Mouse (Mus musculus) bone marrow macrophage, adult 2 months (primary cell): Measurements from ENCODE around the gene Agap1.

ENCODE experiments used
- CTCF ChIP-seq: IDR thresholded peaks from 2 replicates; pipeline ENCODE4 v1.5.1; 2012; ENCODE audit warnings: low read depth, mild to moderate bottlenecking, low read length, moderate library complexity
- POLR2A ChIP-seq: IDR thresholded peaks from 2 replicates; pipeline ENCODE4 v1.6.1; 2012; ENCODE audit warnings: mild to moderate bottlenecking, low read depth, low read length, borderline replicate concordance

DNA sequence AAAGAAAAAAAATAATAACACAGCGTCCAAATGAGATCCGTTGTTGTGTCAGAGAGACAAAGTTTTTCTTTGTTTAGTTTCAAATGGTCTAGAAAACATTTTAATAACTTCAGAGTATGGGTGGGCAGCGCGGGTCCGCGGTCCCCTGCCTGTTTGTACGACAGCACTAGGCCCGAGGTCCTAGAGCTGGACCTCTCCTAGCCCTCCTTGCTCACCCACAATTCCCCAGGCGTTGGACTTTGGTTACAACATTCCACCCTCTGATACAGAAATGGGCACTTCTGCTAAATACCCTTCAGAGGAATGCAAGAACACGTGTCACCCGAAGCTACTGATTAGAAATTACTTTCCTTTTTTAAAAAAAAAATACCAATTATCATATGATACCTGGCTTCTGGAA lies 296.7 kb downstream of the Agap1 start:
- no peak for TF ChIP-seq CTCF
- TF ChIP-seq POLR2A: no peak
